Mouse (Mus musculus) cerebellum, postnatal 10 days (tissue): ENCODE results near the gene C2cd4a.

Experiments
- DNase-seq, 2 experiments: peaks; one replicate each; pipeline ENCODE4 v3.0.0; 2021; ENCODE audit warnings: mixed read lengths in 2 of 2

The C2cd4a gene

DNA sequence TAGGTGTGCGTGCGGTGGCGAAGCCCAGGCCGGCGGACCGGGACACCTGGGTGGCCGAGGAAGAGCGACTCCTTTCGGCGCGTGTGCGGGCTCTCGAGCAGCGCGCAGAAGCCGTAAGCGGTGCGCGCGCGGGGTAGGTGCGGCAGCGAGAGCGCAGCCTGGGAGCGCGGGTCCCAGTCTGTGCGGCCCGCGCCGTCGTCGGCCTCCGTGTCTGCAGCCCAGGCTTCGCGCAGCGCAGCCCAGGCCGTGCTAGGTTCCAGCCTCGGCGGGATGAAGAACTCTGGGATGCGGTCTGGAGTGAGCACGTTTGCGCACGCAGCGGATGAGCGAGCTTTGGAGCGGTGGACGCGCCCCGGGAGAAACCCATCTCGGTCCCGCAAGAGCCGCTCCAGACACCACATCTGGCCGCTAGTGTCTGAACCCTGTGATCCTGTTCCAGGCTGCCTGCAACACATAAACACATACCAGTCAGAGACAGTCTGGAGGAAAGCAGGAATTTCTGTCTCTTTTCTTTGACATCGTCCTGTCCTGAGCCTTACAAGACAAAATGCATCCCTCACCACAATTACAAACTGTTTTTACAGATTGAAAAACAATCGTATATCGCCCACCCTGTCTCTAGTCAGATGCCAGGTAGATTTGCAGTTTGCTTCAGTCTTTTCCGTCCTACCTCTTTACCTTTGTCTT is 628 bp downstream of the C2cd4a start:
- DNase-seq = peak in 1 of 2 experiments; percentile 53

DNA sequence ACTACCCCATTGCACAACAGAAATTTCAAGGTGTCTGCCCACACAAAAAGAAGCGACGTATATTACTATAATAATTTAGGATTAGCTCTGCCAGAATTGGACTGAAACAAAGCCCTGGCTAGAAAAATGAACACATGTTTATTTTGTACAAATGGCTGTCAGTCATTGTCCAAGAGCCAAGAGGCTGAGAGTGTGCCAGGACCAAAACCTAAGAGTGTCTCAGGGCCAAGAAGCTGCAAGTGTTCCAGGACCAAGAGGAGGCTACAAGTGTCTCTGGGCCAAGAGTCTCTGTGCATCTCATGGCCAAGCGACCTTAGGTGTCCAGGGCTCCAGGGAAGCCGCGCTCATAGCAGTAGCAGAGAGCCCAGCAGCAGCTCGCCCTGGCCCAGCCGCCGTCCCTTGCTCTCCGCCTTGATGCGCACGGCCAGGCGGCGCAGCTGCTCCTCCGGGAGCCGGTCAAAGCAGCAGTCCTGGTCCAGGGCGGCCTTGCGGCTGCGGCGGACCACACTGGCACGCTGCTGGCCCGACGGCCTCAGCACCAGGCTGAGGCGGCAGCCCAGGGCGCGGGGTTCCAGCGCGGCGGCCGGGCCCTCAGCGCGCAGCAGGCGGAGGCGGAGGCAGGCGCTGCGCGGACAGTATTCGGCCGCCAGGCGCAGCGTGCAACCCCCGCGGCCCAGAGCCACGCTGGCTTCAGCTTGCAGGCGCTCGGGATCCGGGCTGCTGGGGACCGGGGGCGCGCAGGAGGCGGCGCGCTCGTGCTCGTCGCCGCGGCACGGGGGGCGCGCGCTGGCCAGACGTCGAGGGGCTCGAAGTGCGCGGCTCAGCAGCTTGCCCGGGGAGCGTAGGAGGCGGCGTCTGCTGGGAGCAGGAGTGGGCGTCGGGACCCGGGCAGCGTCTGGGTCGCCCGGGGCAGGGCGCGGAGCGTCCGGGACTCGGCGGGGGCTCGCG is 1.4 kb downstream of the C2cd4a start:
- DNase-seq = peak; percentile 76

GRCm38 (mm10) chr9:67828182-67828581 is 3.9 kb downstream of the C2cd4a start:
- DNase-seq = peak; percentile 80 to 81

DNA sequence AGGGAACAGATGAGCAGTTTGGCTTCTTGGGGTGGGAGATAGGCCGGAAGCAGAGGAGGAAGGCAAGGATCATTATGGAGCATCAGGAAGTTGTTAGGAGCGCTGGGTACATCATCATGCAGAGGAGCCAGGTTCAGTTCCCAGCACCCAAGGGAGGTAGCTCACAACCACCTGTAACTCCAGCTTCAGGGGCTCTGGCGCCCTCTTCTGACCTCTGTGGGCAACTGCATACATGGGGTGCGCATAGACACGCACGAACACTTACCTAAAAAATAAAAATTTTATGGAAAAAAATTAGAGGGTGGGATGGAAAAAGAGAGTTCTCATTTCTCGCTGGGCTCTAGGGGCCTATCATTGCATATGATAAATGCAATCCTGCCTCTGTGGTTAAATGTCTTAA is 6.6 kb downstream of the C2cd4a start:
- DNase-seq = no peak

DNA sequence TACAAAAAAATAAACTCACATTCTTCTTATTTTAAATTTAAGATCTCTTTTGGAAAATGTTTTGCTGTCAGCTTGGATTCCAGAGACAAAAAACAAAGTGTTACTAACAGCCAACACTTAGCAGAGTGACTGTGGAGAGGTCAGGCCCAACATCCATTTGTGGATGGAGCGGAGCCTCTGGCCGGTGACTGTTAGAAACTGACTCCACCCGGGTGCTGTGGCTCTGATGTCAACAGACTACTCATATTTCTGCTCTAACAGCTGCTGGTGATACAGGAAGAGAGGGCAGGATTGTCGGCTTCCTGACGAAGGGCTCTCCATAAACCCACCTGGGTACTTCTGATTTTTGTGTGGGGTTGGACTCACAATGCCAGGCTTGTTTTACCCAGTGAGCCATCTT is 9.0 kb downstream of the C2cd4a start:
- no peak for DNase-seq

- no peak for DNase-seq
These were observed 13.5 kb downstream of the C2cd4a start for GRCm38 (mm10) chr9:67818668-67818950.

- DNase-seq = no peak
These were observed 14.0 kb downstream of the C2cd4a start for GRCm38 (mm10) chr9:67817898-67818667.

DNA sequence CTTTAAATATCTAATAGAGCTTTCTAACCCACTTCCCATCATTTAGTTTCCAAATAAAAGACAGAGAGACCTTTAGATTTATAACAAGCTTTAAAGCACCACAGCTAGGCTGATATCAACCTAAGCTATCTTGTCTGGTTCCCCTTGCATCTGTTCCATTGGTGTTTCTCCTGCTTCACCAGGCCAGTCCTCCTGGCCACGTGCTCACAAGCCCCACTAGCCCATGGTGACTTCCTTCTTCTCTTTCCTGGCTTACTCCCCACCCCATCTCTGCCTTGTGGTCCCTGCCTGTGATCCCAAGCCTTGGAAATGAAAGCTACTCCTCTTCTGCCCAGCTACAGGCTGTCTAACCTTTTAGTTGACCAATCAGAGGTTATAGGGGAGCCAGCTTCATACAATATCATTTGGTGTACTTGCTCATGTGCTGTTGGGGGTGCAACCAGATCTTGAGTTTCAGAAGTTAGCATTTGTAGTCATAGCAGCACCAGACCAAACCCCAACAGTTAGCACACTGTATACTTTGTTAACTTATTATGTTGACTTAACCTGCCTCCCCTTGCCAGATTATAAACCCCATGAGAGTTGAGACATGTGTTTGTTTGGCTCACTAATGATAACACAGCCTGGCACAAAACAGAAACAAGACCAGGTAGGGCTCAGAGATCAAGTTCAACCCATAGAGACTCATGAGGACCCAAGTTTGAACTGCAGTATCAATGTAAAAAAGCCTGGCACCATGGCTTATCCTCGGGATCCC is 15.8 kb downstream of the C2cd4a start:
- DNase-seq = no peak

DNA sequence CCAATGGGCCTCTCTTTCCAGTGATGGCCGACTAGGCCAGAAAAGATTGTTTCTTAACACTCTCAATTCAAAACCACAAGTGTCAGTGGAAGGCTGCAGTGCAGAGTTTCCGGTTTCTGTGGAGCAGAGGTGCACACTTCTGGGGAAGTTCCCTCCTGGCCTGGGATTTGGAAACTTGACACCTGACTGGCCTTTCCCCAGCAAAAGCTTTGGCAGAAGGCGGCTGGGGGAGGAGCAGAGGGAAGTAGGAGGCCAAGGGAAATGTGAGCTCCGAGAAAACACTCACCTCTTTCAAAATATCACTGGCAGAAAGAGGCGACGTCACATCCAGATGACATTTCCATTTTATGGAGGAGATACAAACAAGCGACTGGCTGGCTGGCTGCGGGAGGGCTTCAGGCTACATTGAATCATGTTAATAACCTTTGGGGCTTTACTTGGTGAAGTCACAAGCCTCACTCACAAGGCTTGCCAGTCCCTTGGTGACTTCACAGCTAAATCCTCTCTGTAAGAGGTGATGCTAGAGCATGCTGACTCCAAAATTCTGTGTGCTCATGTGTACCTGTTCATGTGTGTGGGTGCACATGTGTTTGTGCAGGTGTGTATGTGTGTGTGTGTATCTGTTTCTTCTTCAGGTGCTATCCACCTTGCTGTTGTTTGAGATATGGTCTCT is 18.3 kb downstream of the C2cd4a start:
- DNase-seq = peak in 1 of 2 experiments; percentile 18

- no peak for DNase-seq
These were observed 19.0 kb downstream of the C2cd4a start for GRCm38 (mm10) chr9:67813171-67813570.

GRCm38 (mm10) chr9:67811116-67811515 is 21.0 kb downstream of the C2cd4a start:
- DNase-seq = no peak

- DNase-seq = peak; percentile 13 to 23
These were observed 21.6 kb downstream of the C2cd4a start for GRCm38 (mm10) chr9:67810527-67810926.

DNA sequence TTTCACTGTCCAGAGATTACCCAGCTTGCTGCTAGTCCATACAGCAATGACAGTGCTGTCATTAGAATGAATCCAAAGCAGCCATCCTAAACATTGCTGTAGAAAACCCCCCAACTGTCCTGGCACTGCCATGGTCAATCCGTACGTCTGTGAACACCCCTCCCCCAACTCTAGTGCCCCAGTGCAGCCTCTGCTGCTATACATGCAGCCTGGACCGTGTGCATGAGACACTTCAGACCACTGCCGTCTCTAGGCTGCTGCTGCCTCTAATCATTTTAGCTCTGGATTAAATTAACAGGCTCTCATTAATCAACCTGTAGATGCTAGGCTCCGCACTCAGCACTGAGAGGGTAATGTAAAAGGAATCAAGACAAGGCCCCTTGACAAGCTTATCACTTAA is 25.1 kb downstream of the C2cd4a start:
- no peak for DNase-seq

- peak; percentile 86 to 91 for DNase-seq
These were observed 29.9 kb downstream of the C2cd4a start for GRCm38 (mm10) chr9:67802241-67802640.

DNA sequence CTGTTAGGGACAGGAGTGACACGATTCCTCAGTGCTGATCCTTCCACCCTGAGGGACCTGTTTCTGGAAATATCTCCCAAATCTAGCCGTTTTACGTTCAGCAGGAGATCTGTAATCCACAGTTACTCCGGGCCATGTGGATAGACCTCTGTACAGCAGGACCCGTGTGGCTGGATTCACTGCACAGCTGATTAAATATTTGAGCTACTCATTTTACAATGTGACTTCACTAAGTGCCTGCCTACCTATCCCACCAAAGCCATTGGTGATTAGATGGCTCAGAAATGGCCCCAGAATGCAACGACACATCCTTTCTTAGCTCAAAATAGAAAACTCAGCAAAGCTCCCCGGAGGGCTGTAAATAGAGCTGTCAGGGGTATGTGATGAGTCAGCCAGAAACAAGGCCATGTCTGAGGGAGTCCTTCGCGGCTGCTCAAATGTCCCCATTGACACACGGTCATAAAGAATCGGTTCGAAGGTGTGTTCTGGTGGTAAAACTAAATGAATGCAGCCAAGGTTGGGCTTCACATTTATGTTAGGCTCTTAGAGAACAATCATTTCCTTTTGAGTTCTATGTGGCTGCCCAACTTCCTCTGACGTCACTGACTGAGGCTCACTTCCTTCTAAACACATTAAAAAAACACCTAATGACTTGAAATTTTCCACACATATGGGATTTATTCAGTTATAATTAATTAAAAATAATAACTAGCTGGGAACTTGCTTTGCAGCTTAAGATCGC is 32.9 kb downstream of the C2cd4a start:
- DNase-seq = no peak

GRCm38 (mm10) chr9:67795205-67795675 is 36.9 kb downstream of the C2cd4a start:
- peak; percentile 80 to 84 for DNase-seq

- DNase-seq = peak; percentile 24 to 33
These were observed 37.5 kb downstream of the C2cd4a start for GRCm38 (mm10) chr9:67794668-67795067.

DNA sequence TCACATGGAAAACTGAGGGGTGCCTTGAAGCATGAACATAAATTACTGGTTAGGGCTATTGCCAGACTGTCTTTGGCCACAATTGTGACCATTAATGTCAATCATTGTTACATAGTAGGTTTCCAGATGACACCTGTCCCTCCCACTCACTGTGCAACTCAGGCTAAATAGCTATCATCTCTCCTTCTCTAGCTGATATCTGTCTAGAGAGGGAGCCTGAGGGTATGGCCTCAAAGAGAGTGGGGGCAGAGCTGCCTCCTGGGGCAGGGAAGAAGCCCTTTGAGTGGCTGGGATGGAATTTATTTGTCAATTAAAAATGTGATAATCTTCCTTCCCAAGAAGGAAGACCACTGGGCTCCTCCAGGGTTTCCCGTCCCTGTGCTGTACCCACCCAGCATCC is 37.9 kb downstream of the C2cd4a start:
- DNase-seq = no peak

- DNase-seq = no peak
These were observed 38.6 kb downstream of the C2cd4a start for GRCm38 (mm10) chr9:67793501-67793900.

DNA sequence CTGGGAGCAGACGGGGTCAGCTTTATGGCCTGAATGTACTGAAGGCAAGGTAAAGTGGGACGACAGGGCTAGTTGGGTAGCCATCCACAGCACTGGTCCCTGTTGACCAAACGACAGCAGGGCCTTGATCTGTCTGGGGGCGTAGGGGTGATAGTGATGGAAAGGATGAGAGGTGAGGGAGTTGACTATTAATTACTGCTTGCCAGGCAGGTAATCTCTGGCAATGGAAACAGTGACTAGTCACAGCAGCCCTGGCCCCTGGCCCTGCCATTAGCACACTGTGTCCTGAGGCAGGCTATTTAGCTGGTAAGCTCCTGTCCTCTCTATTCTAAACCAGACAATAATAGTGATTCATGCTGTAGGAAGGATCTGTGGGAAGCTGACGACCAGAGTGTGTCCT is 39.7 kb downstream of the C2cd4a start:
- DNase-seq = no peak

GRCm38 (mm10) chr9:67787671-67788070 is 44.5 kb downstream of the C2cd4a start:
- DNase-seq = no peak
